Mouse (Mus musculus): ENCODE results near the gene Lmo4. TPM values are rescaled to one million over a fixed set of nuclear protein-coding genes. Genes with fewer than 3 reads are reported as not detected.

Gene Lmo4
- total RNA-seq, 2 experiments from 2014 or later: 38.6 to 87.8 TPM

DNA sequence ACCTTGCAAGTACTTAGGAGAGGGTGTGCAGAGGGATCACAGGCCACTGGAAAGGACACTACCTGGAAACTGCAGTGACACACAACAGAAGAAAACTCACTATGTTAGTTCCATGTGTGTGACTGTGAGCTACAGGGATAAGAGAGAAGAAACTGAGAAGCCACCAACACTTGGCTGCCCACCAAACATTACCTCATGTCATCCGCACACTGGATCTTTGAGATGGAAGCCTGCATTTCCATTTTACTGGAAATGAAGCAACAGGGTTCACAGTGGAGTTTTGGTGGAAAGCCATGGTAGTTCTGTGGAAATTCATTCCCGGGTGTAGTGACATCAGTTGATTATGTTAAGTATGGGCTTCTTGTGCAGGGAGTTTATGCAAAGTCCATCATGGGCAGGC, 43.8 kb downstream of the Lmo4 start:
- DNase-seq (ENCODE audit: low spot score in 2 of 2): no peak

- no peak for DNase-seq (ENCODE audit: low spot score in 2 of 2)
Observed at GRCm38 (mm10) chr3:144155746-144156145, 49.3 kb downstream of the Lmo4 start.

DNA sequence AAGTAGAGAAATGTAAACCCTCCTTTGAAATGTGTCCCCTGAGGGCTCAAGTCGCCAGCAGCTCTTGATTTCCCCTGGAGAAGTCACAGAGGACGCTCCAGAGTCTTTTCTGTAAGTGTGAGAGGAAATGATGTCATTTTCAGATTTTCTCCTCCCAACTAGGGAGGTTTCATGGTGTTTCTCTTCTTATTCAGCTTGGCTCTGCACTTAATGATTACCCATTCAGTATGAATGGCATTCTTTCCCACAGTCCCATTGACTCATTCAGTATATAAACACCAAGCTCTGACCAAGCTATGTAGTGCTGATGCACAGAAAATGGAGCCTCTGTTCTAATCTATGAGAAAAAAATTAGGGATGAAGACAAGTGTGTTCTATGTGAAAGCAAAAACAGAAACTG, 51.6 kb downstream of the Lmo4 start:
- DNase-seq (ENCODE audit: low spot score in 2 of 2): no peak

DNA sequence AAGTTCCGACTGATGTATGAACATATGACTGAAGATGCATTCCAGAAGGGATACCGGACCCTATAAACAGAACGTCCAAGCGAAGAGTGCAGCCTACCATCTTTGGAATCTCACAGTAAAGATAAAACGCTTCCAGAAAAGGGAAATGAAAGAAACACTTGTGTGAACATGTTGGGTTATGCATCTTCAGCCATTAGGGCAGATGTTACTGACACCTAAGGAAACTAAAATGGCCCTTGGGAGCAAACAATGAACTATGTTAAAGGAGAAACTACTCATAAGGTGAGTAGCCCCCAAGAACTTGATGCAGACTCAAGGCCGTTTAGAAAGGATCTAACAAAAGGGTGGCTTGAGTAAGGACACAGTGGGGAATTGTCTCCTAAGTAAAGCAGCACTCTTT, 54.0 kb downstream of the Lmo4 start:
- DNase-seq (ENCODE audit: low spot score in 2 of 2): no peak

DNA sequence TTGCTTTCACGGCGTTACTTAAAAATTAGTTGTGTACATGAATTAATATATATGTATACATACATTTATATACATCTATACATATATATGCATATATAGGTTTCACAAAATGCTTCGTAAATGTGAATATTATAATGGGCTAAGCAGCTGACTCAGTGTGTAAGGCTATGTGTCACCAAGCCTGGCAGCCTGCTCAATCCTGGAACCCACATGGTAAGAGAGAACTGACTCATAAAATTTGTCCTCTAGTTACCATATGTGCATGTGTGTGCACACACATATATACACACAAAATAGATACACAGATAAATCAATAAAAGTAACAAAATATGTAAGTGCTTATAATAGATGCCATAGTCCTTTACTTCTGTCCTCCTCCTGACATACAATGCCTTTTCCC, 56.8 kb downstream of the Lmo4 start:
- DNase-seq (ENCODE audit: low spot score in 2 of 2): no peak

DNA sequence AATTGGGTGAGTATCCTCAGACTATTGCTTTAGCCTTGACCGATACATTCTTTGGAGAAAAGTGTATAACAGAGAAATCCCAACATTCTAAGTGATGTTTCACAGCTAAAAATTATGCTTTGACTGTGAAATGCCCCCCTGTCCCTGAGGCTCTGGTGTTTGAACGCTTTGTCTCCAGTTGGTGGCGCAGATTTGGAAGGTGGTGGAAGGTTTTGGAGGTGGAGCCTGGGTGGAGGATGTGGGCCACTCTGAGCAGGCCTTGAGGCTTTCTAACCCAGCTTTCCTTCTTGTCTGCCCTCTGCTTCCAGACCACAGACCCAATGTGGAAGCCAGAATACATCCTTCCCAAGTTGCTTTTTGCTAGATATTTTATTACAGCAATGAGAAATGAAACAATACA, 57.8 kb downstream of the Lmo4 start:
- DNase-seq (ENCODE audit: low spot score in 2 of 2): no peak

DNA sequence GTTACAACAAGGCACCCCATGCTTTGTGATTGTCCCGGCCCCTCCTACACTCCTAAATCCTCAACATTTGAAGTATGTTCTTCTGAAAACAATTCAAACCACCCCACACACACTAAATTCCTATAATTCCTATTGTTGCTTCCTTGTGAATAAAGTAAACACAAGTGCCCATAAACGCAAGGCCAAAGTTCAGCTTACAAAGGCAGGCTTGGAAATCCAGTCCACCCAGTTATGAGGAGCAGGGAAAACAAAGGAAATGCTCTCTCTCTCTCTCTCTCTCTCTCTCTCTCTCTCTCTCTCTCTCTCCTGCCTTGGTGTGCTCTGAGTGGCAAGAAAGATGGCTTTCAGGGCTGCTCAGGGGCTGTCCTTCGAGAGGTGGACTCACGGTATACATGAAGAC, 61.0 kb downstream of the Lmo4 start:
- DNase-seq (ENCODE audit: low spot score in 2 of 2): no peak

- no peak for DNase-seq (ENCODE audit: low spot score in 2 of 2)
Observed at GRCm38 (mm10) chr3:144142939-144143338, 62.1 kb downstream of the Lmo4 start.

- no peak for DNase-seq (ENCODE audit: low spot score in 2 of 2)
Observed at GRCm38 (mm10) chr3:144141786-144142185, 63.2 kb downstream of the Lmo4 start.

DNA sequence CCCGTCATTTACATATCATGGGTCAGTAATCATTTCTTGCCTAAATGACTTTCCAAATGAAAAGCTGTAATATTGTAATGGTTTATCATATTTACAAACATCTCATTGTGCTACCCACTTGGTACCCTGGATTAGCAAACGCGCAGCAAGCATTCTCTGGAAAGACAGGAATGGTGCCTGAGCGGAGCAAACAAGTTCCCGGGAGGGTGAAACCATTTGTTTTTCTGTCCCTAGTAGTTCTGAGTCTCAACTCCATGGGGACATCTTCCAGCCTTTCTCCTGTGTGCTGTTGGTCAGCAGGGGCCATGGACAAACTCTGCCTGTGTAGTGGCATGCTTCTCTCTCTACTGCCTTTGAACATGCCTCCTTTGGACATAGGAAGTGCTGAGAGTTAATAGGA, 64.2 kb downstream of the Lmo4 start:
- no peak for DNase-seq (ENCODE audit: low spot score in 2 of 2)

DNA sequence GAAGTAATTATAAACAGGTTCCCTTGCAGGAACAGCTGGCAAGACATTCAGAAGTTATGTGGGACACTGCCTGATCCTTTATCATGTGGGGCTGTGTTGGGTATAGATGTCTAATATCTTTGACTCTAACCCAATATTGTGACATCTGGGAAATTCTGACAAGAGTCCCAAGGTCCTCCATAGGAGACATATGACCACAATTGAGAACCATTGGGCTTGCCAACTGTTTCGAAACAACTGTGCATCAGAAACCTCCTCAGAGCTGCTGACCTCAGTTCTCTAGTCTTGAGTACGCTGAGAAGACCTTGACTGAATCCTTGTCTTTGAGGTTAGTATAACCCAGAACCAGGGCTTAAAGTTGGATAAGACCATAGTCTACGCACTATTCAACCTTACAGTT, 66.4 kb downstream of the Lmo4 start:
- no peak for DNase-seq (ENCODE audit: low spot score in 2 of 2)
